Mouse (Mus musculus): ENCODE data around the gene Fam186b.

DNA sequence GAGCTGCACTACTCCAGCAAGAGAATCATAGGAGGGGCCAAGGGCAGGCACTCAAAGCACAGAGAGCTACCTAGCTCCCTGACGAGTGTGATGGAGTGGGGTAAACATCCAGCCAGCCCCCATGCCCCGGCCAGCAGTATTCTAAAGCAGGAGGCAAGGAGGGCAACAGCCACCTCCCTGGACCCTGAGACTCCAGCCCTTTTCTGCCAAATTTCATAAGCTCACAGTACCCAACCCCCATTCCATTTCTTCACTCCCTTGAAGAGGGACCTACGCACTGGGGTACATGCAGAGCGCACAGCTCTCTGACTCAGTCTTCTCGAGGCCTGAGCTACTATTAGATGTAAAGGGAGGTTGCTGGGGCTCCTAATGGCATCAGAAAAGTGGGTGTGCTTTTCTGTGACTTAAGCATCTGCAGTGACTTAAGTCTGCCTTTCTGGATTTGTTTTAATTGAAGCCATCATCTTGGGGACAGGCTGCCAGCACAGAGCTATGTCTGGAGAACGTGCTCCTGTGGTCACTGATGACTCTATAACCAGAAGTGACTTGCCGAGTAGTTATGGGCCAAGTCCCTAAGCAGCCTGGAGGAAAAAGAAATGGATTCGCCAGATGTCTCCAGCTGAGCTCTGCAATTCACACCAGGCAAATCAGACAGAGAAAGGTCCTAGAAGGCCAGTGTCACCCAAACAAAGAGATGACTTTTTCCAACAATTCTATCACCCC is 48.6 kb upstream of the Fam186b start:
- TF ChIP-seq CTCF (IDR thresholded peaks at IDR 0.05; ENCODE audit: low read depth, low read length) (no peak), POLR2A (IDR thresholded peaks at IDR 0.05; ENCODE audit: extremely low read depth, insufficient read depth, low read length) (no peak)
